Mouse (Mus musculus) midbrain, embryonic 10.5 days (tissue): ENCODE measurements around the gene 9030612E09Rik. TPM values are rescaled to one million over a fixed set of nuclear protein-coding genes. Genes with fewer than 3 reads are reported as not detected.
A peak's percentile ranks its signal among the peaks of the same experiment; 100 is the strongest.

Experiments
- DNase-seq: peaks from one replicate; pipeline ENCODE4 v3.0.0-alpha.2; 2017; ENCODE audit warnings: low spot score
- H3K27ac ChIP-seq: fragments of 300-500 bp; sonication (generic); replicated peaks from 2 replicates; pipeline ENCODE4 v1.5.1; 2016; ENCODE audit warnings: mild to moderate bottlenecking
- H3K27me3 ChIP-seq: fragments of 300-500 bp; sonication (generic); 2 replicates; pipeline ENCODE4 v1.6.1; 2016; ENCODE audit warnings: low read depth, mild to moderate bottlenecking; ENCODE audit not compliant: poor library complexity, severe bottlenecking
- H3K36me3 ChIP-seq: fragments of 300-500 bp; sonication (generic); 2 replicates; pipeline ENCODE4 v1.6.1; 2016; ENCODE audit warnings: mild to moderate bottlenecking, moderate library complexity
- H3K4me1 ChIP-seq: fragments of 300-500 bp; sonication (generic); 2 replicates; pipeline ENCODE4 v1.6.1; 2016
- H3K4me3 ChIP-seq: fragments of 300-500 bp; sonication (generic); 2 replicates; pipeline ENCODE4 v1.5.1; 2016; ENCODE audit warnings: mild to moderate bottlenecking, moderate library complexity
- H3K9me3 ChIP-seq: fragments of 300-500 bp; sonication (generic); replicated peaks from 2 replicates; pipeline ENCODE4 v1.6.1; 2016; ENCODE audit warnings: mild to moderate bottlenecking
- WGBS: fragments of 180-500 bp; shearing (Covaris S2); methylation state at CpG from one replicate; pipeline ENCODE4 v1.1.7; 2016; 5-methylcytosine and 5-hydroxymethylcytosine counted together
- polyA plus RNA-seq: library from polyadenylated mRNA; unstranded; fragments of >200 nt; fragmentation: Nextera tagmentation; extraction: Ambion mirVana; gene quantifications from 2 replicates; pipeline ENCODE4 v1.2.1, GENCODE M21; 2016

Gene 9030612E09Rik
- polyA plus RNA-seq, 1 experiment from 2014 or later: 0.79 TPM

DNA sequence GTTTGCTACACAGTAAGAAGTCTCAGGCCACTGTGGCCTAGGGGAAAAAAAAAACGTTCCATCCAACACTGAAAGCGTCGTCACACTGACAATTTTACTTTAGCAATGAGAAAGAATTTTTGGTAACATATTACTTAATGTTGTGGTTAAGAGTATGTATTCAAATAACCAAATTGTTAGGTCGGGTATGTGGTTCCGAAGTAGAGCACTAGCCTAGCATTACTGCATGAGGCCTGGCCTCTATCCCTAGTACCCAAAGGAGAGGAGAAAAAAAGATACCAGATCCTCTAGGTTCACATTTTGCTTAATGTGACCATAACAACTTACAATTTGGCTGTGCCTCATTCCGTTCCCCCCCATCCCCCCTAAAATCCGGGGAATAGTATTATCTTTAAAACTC lies 46.0 kb downstream of the 9030612E09Rik start:
- no peaks in the 10 kb centered on the region for H3K27me3 ChIP-seq
- peak overlapping the region; percentile 91 for H3K4me3 ChIP-seq
- 21% methylated on average over 7 of the region's 7 CpGs for WGBS
- no peak for DNase-seq
- no peaks in the 10 kb centered on the region for H3K9me3 ChIP-seq
- peak overlapping the region; percentile 96 for H3K27ac ChIP-seq
- peaks cover 20% of the 10 kb centered on the region for H3K4me1 ChIP-seq
- no peaks in the 10 kb centered on the region for H3K36me3 ChIP-seq

GRCm38 (mm10) chr10:43220910-43221625 lies 46.6 kb downstream of the 9030612E09Rik start, which contains the start of gene Pdss2:
Gene Pdss2, plus strand, starts transcription at chr10:43221486.
- WGBS: under 1% methylated on average over 50 of the region's 50 CpGs
- H3K9me3 ChIP-seq: no peaks in the 10 kb centered on the region
- H3K36me3 ChIP-seq: no peaks in the 10 kb centered on the region
- peak within 1 kb of the TSS; percentile 96 for H3K27ac ChIP-seq
- peaks cover 20% of the 10 kb centered on the region for H3K4me1 ChIP-seq
- no peaks in the 10 kb centered on the region for H3K27me3 ChIP-seq
- H3K4me3 ChIP-seq: peak within 1 kb of the TSS; percentile 91
- peak; percentile 94 for DNase-seq

GRCm38 (mm10) chr10:43221659-43222058 lies 47.2 kb downstream of the 9030612E09Rik start:
- H3K4me3 ChIP-seq: peak overlapping the region; percentile 91
- no peaks in the 10 kb centered on the region for H3K27me3 ChIP-seq
- no peaks in the 10 kb centered on the region for H3K36me3 ChIP-seq
- H3K27ac ChIP-seq: peak overlapping the region; percentile 96
- H3K9me3 ChIP-seq: no peaks in the 10 kb centered on the region
- WGBS: 0% methylated on average over 25 of the region's 25 CpGs
- DNase-seq: no peak
- H3K4me1 ChIP-seq: peaks cover 20% of the 10 kb centered on the region

DNA sequence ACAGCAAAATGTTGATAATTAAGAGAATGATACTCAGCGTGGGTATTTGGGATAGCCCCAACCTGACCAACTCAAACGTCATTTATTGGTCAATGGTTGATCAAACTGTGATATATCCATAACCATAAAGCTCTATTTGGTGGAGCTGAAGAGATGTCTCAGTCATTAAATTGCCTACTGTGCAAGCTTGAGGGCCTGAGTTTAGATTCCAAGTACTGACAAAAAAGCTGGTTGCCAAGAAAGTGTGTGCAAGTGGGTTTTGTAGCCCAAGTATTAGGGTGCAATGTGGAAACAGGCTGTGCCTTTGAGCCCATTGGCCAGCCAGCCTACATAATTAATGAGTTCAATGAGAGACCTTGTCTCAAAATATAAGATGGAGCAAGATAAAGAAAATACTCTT lies 48.9 kb downstream of the 9030612E09Rik start:
- H3K27me3 ChIP-seq: no peaks in the 10 kb centered on the region
- DNase-seq: no peak
- no peaks in the 10 kb centered on the region for H3K9me3 ChIP-seq
- no peak overlapping the region for H3K4me3 ChIP-seq
- H3K4me1 ChIP-seq: peaks cover 20% of the 10 kb centered on the region
- H3K27ac ChIP-seq: no peak overlapping the region
- no peaks in the 10 kb centered on the region for H3K36me3 ChIP-seq
- WGBS: 93% methylated on average over 2 of the region's 2 CpGs

Other genes with a start within 250 kb of the 9030612E09Rik start
- gene Sobp, start 174 bp upstream of the 9030612E09Rik start, polyA plus RNA-seq: 2.0 and 2.3 TPM in 2 replicates
- 15.2 and 16.0 TPM in 2 replicates for gene Pdss2, start 46.8 kb downstream of the 9030612E09Rik start, polyA plus RNA-seq